Mouse (Mus musculus) urinary bladder, postnatal 36 days (tissue): ENCODE measurements at regions not wholly inside any gene's neighbourhood (a gene's known extent, or its start where the extent isn't known, plus 50 kb on each side); places are given as distances from the start of the nearest gene placed in this dataset.

ENCODE experiments used
- DNase-seq, 2 experiments: peaks; one replicate each; pipeline ENCODE4 v3.0.0; 2022; ENCODE audit warnings: low spot score in 2 of 2, mixed read lengths in 1 of 2

DNA sequence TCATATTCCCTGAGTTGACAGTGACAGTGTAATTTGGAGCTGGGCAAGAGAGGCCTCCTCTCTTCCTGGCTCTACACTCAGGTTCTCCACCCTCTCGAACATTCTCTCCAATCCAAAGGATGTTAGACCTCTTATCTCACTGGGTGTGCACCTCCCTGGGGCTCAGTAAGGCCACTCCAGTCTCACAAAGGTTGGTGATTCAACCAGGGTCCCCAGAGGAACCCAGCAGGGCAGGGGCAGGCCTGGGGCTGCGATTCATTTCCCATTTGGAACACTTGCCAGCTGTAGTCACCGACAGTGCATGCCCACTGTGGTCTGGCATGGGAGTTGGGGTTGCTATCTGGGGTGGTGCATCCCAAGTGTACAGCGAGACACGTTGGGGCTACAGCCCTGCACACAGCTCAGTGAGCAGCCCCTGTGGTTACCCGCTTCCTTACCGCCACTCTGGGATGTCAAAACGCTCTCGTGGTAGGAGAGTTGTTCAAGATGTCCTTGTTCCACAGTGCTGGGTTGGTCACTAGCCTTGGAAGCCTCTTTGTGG is 94.7 kb upstream of the 1600014C23Rik start:
- no peak for DNase-seq

GRCm38 (mm10) chr17:45824977-45825376 is 91.3 kb upstream of the 1600014C23Rik start:
- DNase-seq = no peak

DNA sequence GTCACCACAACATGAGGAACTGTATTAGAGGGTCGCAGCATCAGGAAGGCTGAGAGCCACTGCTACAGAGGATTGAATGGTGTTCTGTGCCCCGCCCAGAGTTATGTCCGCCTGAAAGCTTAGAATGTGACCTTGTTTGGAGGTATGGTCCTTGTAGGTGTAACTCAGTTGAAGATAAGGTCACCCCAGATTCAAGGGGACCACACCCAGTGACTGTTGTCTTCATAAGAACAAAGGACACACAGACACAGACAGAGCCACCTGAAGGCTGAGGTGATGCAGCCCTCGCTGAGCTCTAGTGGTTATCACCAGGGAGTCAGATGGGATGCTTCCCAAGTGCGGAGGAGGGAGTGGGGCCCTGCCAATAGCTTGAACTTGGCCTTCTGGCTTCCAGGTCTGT is 89.9 kb upstream of the 1600014C23Rik start:
- DNase-seq = no peak

- no peak for DNase-seq
These were observed 88.8 kb upstream of the 1600014C23Rik start for GRCm38 (mm10) chr17:45822427-45822826.

DNA sequence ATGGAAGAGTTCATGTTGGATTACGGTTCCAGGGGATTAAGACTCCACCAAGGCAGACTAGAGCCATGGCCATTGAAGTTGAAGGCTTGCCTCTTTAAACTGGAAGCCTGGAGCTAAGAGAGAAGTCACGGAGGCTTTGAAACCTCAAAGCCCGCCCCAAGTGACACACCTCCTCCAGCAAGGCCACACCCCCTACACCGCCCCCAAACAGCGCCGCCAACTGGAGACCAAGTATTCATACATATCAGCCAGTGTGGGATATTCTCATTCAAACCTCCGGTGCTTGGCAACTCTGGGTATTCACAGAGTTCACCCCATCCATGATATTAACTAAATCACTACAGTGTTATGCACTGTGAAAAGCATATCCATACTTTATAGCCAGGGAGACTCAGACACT is 87.7 kb upstream of the 1600014C23Rik start:
- no peak for DNase-seq

DNA sequence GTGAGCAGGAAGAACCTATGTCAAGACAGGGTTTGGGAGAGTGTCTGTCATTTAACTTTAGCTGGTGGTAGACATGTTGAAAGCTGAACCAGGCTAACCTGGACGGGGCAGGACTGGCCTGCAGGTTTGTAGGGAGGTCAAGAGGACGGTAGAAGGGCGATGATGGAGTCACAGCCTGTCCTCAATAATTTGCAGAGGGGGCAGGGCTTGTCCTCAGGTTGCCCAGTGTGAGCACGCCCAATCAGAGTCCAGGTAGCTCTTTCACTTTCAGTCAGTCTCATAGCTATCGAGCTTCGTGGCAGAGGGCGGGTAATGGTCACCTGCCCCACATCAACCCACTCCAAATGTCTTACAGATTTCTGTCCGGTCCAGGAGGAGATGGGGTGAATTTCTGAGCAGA is 85.5 kb upstream of the 1600014C23Rik start:
- no peak for DNase-seq

- no peak for DNase-seq
These were observed 82.9 kb upstream of the 1600014C23Rik start for GRCm38 (mm10) chr17:45816566-45816965.

DNA sequence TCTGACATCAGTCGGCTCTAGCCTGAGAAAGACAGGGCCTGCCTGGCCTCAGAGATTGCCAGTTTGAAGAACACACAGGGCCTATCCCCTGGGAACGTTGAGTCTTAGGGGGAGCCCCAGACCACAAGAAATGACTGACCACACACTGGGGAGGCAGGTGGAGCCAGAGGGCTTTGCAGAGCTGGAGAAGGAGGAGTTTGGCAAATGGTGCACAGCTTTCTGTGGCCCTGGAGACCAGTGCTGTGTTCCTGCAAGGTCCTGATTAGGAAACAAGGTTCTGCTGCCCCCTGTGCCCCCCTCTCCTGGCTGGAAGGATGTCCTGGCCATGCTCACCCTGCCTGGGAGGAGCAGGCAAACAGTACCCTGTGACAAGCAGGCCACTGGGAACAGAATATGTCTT is 82.2 kb upstream of the 1600014C23Rik start:
- peak in 1 of 2 experiments; percentile 40 for DNase-seq

DNA sequence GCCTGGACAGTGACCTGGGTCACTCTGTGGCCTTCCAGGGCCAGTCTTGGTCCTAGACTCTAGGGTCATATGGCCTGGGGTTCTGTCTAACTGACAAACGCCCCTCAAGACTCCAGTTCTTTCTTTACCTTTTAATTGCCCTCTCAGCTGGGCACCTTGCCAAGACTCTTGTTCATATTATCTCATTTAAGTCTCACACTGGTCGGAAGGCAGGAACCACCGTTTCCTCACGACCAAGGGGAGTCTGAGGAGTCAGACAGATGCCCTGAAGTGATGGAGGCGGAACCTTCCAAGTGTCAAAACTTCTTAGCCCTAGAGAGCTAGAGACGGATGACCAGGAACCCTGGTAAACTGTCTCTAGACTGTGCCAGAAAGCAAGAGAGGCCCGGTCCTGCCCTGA is 81.7 kb upstream of the 1600014C23Rik start:
- no peak for DNase-seq

DNA sequence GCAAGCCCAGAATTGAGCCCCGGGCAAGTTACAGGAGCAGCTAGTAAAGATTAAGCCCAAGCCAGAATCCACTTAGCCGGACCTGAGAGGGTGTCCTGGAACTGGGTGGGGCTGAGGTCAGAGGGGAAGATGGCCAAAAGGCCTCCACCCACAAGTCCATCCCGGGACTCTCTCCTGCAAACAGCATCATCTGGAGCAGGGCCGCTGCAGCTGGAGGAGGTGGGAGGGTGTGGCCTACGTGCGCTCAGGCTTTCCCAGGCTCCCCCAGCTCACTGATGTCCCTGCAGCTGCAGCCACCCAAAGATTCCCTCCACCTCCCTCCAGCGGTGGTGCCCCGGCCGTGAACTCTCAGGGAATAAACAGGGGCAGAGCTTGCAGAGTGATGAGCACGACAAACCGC is 80.9 kb upstream of the 1600014C23Rik start:
- no peak for DNase-seq

DNA sequence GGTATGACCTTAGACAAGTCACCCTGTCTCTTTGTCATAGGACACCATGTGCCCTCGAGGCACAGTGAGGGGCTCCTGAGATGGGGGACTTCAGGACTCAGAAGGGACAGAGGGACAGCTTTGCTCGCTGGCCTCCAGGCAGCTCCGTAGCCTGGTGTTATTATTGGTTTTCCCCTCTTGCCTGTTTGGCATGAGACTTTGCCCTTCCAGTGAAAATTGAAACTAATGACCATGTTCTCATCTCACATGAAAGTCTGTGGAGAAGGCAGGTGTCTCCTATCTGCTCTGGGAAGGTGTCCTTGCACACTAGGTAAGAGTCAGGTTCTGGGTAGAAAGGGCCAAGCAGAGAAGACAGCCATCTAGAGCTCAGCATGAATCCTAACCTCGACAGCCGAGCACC is 80.3 kb upstream of the 1600014C23Rik start:
- DNase-seq = no peak

DNA sequence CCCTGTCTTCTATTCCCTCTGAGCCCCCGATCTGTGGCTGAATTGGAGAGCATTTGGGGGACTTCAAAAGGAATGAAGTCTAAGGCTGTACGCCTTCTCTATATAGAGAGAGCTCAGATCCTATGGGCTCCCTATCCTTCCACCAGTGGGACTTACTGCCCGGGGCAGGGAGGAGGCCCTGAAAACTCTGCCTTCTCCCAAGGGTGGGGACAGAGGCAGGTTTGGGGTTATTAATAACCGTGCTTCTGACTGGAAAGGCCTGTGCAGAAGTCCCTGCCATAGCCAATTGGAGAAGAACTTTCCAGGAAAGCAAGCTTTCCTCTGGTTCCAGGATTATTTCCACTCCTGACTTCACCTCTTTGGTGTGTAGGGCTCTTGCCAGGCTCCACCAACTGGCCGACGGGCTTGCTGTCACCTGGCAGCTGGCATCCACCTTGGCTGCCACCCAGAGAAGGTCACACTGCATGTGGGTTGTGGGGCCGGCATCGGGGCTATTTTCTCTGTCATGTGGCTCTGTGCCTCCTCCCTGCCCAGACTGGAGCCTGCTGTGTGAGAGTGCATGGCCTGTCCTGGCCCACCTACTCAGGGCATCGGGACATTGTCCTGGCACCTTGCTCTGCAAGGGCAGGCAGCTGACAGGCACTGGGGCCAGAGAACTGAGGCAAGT is 78.8 kb upstream of the 1600014C23Rik start:
- DNase-seq = peak in 1 of 2 experiments; percentile 22

DNA sequence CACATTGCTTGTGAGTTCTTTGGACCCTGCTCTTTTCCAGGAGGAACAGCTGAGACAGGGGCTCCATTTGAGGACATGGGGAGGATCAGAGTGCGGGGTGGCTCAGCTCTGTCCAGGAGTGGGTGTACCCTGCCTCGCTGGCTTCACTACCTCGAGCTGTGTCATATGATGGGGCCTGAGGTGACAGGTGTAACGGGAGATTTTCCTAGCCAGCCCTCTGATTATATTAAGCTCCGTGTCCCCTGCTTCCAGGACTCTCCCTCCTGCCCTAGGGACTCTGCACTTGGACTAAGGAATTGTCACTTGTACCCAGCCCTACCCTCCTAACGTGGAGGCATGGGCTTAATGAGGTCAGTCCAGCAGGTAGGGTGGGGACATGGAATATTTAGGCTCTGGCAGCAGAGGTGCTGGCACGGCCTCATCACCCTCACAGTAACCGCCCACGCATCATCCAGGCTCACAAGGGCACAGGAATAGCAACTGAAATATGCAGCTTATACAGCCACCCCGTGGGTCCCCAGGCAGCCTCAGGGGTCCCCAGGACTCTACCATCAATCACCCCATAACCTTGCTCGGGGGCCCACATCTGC is 78.1 kb upstream of the 1600014C23Rik start:
- DNase-seq = no peak

DNA sequence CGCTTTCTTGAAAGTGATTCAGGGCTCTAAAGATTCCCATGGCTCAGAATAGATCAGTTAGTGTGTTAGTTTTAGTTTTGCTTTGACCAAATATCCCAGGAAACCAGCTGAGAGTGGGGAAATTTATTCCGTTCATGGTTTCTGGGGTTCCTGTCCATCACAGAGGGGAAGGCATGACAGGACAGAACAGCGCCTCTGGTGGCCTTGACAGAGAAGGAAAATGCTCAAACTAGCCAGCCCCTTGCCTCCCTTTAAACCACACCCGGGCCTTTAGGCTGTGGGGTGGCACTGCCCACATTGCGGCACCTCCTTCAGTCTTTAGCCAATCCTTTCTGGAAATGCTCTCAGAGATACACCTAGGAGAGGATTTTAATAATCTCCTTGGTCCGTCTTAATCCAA is 76.1 kb upstream of the 1600014C23Rik start:
- DNase-seq = no peak

- peak in 1 of 2 experiments; percentile 36 for DNase-seq
These were observed 74.7 kb upstream of the 1600014C23Rik start for GRCm38 (mm10) chr17:45808374-45808773.

GRCm38 (mm10) chr17:45807452-45807851 is 73.8 kb upstream of the 1600014C23Rik start:
- DNase-seq = no peak

GRCm38 (mm10) chr17:45806831-45807230 is 73.2 kb upstream of the 1600014C23Rik start:
- no peak for DNase-seq

- DNase-seq = no peak
These were observed 72.8 kb upstream of the 1600014C23Rik start for GRCm38 (mm10) chr17:45806430-45806829.

- DNase-seq = no peak
These were observed 71.9 kb upstream of the 1600014C23Rik start for GRCm38 (mm10) chr17:45805471-45806082.

GRCm38 (mm10) chr17:45803331-45803730 is 69.7 kb upstream of the 1600014C23Rik start:
- no peak for DNase-seq

- DNase-seq = no peak
These were observed 68.8 kb upstream of the 1600014C23Rik start for GRCm38 (mm10) chr17:45802439-45802838.

- DNase-seq = no peak
These were observed 66.1 kb upstream of the 1600014C23Rik start for GRCm38 (mm10) chr17:45799725-45800124.

- no peak for DNase-seq
These were observed 65.4 kb upstream of the 1600014C23Rik start for GRCm38 (mm10) chr17:45798996-45799395.
